Mouse (Mus musculus): ENCODE data around the gene Atrn. TPM values are rescaled to one million over a fixed set of nuclear protein-coding genes. Genes with fewer than 3 reads are reported as not detected.

The Atrn gene
- total RNA-seq (2021), result 10 to 100 TPM; 27.6 to 28.8 TPM

GRCm38 (mm10) chr2:130905751-130906583 lies at the start of gene Atrn, which contains the start of gene 4930402H24Rik:
TSS of gene Atrn (plus strand) at chr2:130906495.
TSS of gene 4930402H24Rik (minus strand) at chr2:130906406.
- peak; percentile 94 for DNase-seq

GRCm38 (mm10) chr2:130862091-130862490 lies 44.2 kb upstream of the Atrn start:
- no peak for DNase-seq

DNA sequence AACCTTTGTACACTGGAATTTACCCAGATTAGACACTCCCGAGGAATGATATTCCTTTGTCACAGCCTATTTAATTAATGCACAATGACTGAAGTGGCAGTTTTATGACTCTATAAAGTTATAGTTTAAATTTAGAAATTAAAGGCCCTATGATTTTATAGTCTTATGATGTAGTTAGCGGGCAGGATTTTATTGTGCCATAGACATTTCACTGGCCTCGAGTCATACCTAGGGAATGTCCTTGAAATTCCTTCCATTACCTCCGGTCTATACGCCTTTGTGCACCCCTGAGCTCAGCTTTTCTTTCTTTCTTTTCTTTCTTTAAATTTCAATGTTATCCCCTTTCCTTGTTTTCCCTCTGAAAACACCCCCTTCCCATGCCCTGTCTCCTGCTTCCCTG lies 35.4 kb upstream of the Atrn start:
- no peak for DNase-seq

- DNase-seq, result no peak
These were observed 28.9 kb upstream of the Atrn start for GRCm38 (mm10) chr2:130877376-130877775.

- no peak for DNase-seq
These were observed 19.3 kb upstream of the Atrn start for GRCm38 (mm10) chr2:130886983-130887382.

DNA sequence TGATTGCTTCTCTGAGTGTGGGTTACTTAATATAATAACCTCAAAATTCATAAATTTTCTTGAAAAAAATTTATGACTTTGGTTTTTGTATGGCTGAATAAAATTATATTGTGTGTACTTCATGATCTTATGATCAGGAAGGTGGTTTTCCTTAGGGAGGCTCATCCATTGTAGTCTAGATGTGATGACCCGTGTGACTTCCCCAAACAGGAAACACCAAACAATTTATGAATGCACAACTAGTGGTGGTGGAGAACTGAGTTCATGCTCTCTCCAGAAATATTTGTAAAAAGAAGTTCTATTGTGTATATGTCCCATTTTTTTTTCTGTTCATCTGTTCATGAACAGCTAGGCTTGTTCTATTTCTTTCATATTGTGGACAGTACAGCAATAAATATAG lies 18.8 kb upstream of the Atrn start:
- no peak for DNase-seq

DNA sequence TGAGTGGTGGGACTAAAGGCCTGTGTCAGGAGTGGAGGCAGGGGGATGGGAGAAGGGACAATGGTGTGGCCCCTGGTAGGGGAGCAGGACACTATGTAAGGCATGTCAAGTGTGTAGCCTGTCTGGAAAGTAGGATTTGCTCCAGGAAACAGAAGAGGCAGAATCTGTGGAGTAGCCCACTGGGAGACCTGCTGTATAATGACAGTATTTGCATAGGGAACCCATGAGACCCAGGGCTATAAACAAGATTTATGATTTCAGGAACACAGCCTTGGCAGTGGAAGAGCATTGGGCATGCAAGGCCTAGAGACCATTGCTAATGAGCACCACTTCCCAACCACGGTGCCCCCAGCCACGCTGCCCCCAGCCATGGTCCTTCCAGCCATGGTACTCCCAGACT lies 9.4 kb upstream of the Atrn start:
- DNase-seq, result no peak

GRCm38 (mm10) chr2:130897856-130898255 lies 8.4 kb upstream of the Atrn start:
- DNase-seq, result no peak

DNA sequence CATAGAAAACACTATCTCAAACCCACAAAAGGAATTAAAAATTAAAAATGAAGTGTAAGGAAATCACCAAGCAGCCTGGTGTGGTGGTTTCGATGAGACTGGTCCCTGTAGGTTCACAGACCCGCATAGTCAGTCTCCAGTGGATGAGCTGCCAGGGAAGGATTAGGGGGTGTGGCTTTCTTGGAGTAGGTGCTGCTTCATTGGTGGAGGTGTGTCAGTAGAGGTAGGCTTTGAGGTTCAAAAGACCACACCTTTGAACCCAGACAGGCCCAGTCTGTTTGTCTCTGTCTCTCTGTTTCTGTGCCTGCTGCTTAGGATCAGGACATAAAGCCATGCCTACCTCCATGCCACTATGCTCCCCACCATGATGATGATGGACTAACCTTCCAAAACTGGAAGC lies 7.5 kb upstream of the Atrn start:
- DNase-seq, result no peak

DNA sequence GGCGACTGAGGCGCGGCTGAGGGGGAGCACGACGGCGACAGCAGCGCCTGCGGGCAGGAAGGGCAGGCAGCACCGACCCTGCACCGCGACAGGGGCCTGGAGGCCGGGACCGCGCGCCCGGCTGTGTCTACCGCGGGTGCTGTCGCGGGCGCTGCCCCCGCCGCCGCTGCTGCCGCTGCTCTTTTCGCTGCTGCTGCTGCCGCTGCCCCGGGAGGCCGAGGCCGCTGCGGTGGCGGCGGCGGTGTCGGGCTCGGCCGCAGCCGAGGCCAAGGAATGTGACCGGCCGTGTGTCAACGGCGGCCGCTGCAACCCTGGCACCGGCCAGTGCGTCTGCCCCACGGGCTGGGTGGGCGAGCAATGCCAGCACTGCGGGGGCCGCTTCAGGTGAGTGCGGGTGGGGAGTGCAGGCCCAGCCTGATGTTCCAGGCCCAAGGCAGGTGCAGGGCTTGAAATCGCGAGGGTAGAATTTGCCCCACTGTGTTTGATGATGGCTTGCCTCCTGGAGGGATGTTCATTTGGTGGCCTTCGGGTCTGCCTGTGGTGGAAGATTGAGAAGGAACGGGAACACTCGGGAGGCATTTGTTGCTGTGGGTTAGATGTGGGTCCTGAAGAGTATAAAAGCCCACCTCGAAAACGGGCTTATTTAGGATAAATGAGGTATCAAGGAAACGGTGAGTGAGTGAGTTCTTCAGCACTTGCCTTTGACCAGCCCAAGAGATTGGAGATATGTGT lies 455 bp downstream of the Atrn start:
- peak; percentile 37 for DNase-seq

DNA sequence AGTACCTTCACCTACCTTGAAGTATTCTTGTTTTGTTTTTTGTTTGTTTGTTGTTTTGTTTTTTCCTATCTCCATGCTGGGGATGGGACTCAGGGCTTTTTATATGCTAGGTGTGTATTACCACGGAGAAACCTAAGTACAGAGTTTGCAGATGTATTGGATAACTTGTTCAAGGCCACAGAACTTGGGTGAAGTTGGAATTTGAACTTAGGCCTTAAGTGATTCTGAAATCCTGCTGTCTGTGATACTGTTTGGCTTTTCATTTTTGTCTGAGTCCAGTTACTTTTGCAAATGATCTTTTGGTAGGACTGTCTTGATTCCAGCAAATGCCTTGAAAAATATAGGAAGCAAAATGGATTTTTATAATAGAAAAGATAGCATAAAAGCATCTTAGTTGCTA lies 5.4 kb downstream of the Atrn start:
- no peak for DNase-seq

- DNase-seq, result no peak
These were observed 8.6 kb downstream of the Atrn start for GRCm38 (mm10) chr2:130914873-130915272.

DNA sequence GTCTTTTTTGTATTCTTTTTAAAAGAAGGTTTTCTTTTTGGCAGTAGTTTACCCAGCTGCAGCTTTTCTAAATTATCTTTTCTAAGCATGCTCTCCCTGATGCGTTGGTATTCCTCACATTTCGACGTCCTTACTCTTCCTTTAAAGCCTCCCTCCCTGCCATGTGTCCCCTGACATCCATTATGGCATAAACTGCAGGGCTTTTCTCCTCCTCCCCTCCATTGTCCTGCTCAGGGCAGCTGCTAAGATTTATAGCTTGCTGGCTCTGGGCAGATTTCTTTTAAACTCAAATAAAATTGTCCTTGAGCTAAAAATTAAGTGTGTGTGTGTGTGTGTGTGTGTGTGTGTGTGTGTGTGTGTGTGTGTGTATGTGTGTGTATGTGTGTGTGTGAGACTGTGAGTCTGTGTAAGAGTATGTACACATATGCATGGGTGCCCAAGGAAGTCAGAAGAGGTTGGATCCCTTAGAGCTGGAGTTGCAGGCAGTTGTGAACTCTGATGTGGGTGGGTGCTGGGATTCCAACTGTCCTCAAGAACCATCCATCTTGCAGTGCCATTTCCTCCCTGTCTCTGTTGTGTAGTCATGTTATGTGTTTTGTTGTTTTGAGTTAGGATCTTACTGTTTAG lies 10.3 kb downstream of the Atrn start:
- DNase-seq, result no peak

DNA sequence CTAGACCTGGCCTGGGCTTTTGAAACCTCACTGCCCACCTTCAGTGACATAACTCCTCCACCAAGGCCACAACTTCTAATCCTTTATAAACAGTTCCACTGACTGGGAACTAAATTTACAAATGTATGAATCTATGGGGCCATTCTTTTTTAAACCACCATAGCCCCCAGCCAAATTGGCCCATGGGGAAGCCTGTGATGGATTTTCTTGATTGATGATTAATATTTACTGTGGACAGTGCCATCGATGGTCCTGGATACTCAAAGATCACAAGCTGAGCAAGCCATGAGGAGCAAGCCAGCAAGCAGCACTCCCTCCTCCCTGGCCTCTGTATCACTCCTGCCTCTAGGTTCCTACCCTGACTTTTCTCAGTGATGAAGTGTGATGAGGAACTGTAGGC lies 11.4 kb downstream of the Atrn start:
- no peak for DNase-seq

- no peak for DNase-seq
These were observed 12.8 kb downstream of the Atrn start for GRCm38 (mm10) chr2:130919062-130919593.

DNA sequence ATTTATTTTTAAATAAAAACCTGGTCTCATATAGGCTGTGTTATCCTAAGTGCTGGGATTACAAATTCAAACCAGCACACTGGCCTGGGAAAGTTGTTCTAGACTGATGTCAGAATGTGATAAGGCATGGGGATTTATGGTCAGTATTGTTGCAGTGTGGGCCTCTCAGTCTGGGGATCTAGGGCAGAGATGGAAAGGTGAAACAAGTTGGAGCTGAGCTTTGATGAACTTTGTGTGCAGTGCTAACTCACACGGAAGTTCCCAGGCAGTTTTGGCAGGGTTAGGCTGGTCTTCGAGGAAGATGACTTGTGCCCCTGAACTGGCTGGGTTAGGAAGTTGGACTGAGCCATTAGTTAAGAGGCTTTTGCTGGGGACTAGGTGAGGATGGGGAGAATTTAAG lies 18.7 kb downstream of the Atrn start:
- DNase-seq, result no peak

- DNase-seq, result no peak
These were observed 21.7 kb downstream of the Atrn start for GRCm38 (mm10) chr2:130928031-130928430.

- DNase-seq, result no peak
These were observed 22.2 kb downstream of the Atrn start for GRCm38 (mm10) chr2:130928530-130928929.

DNA sequence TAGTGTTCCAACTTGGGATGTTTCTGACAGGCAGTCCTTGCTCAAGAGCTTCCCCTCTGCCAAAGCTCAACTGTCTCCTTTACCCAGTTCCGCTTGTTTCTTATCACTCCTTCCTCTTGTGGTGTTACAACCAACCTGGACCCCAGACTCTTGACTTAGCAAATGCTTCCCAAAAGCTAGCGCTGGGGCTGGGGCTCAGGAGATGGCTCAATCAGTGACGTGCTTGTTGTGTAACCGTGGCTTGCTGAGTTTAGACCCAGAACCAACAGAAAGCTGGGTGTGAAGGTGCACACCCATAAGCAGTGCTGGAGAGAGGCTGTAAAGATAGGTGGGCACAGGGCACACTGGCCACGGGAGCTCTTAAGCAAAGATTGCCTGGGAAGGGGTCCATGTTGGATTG lies 23.7 kb downstream of the Atrn start:
- DNase-seq, result no peak

- DNase-seq, result no peak
These were observed 26.6 kb downstream of the Atrn start for GRCm38 (mm10) chr2:130932865-130933264.

DNA sequence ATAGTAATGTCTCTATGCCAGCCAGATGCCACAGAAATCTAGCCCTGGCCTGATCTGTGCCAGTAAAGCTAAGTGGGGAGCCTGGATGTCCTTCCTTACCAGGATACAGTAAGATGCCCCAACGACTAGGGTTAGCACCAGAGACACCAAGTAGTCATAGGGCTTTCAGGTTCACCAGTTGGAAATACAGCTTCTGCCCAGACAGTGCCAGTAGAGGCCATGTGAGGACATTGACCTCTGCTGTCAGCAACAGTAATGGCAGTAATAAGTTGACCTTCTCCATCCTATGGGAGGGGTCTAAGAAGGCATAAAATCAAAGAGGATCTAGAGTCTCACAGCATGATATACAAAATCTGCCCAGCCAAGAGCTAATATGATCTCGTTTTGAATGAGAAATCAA lies 43.5 kb downstream of the Atrn start:
- DNase-seq, result no peak

DNA sequence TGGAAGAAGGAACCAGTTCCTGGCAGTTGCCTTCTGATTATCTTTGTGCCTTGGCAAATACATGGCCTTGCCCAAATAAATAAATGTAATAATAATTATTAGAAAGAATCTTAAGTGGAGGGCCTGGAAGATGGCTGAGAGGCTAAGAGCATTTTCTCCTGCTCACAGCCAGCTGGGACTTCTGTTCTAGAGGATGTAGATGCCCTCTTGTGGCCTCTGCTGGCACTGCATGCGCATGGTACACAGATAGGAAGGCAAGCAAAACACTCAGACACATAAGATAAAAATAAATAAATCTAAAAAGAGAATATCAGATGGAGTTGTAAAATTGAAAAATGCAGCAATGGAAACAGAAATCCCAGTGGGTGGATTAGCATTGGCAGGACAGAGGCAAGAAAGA lies 44.3 kb downstream of the Atrn start:
- peak; percentile 91 for DNase-seq

DNA sequence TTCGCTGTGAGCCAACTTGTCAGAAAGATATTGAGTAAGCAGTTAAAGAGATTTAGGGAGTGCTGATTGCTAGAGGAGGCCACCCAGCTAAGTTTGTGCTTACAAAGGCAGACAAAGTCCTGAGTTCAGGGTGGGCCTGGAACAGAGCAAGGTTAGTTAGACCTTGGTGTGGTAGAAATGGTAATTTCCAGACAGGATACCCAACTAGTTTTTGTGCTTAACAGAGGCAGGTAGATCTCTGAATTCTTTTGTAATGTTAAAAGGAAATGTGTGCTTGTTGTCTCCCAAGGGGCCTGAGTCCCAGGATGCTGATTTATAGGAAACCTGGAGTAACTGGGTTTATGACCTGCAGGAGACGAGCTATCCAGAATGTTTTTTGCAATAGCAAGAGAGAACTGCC lies 52.6 kb downstream of the Atrn start:
- no peak for DNase-seq

Data from heart, postnatal 4 days (tissue).